Mouse (Mus musculus) forebrain, embryonic 15.5 days (tissue): ENCODE measurements around the gene Tsga13. TPM values are rescaled to one million over a fixed set of nuclear protein-coding genes. Genes with fewer than 3 reads are reported as not detected.

Experiments
- ATAC-seq: fragments of 200-750 bp; cut with Nextera tagmentation; replicated peaks from 2 replicates; pipeline ENCODE4 v1.8.0; 2017; ENCODE audit warnings: mild to moderate bottlenecking, moderate TSS enrichment, moderate library complexity
- H3K27ac ChIP-seq: fragments of 300-500 bp; sonication (generic); replicated peaks from 2 replicates; pipeline ENCODE4 v1.5.1; 2015; ENCODE audit warnings: mild to moderate bottlenecking, inconsistent platforms
- H3K27me3 ChIP-seq: fragments of 300-500 bp; sonication (generic); 2 replicates; pipeline ENCODE4 v1.6.1; 2015; ENCODE audit warnings: inconsistent platforms
- H3K36me3 ChIP-seq: fragments of 300-500 bp; sonication (generic); 2 replicates; pipeline ENCODE4 v1.6.1; 2015; ENCODE audit warnings: mild to moderate bottlenecking, inconsistent platforms
- H3K4me1 ChIP-seq: fragments of 300-500 bp; sonication (generic); 2 replicates; pipeline ENCODE4 v1.6.1; 2015; ENCODE audit warnings: inconsistent platforms
- H3K4me2 ChIP-seq: fragments of 300-500 bp; sonication (generic); replicated peaks from 2 replicates; pipeline ENCODE4 v1.6.1; 2015; ENCODE audit warnings: mild to moderate bottlenecking, inconsistent platforms
- H3K4me3 ChIP-seq: fragments of 300-500 bp; sonication (generic); 2 replicates; pipeline ENCODE4 v1.5.1; 2015; ENCODE audit warnings: mild to moderate bottlenecking, inconsistent platforms
- H3K9ac ChIP-seq: fragments of 300-500 bp; sonication (generic); replicated peaks from 2 replicates; pipeline ENCODE4 v1.6.1; 2015; ENCODE audit warnings: mild to moderate bottlenecking, inconsistent platforms
- H3K9me3 ChIP-seq: fragments of 300-500 bp; sonication (generic); 2 replicates; pipeline ENCODE4 v1.6.1; 2016; ENCODE audit warnings: inconsistent platforms
- WGBS: fragments of 180-500 bp; shearing (Covaris S2); methylation state at CpG from one replicate; pipeline ENCODE4 v1.1.7; 2015; ENCODE audit warnings: mixed read lengths; 5-methylcytosine and 5-hydroxymethylcytosine counted together
- polyA plus RNA-seq: library from polyadenylated mRNA; unstranded; fragments of >200 nt; fragmentation: Nextera tagmentation; extraction: Ambion mirVana; gene quantifications from 2 replicates; pipeline ENCODE4 v1.2.1, GENCODE M21; 2015

Tsga13 gene
- polyA plus RNA-seq, 1 experiment from 2014 or later: 0.51 TPM

GRCm38 (mm10) chr6:30896986-30897327, 18.4 kb downstream of the Tsga13 start:
- Histone ChIP-seq H3K9me3 (no peaks in the 10 kb centered on the region), H3K27ac (peak overlapping the region; percentile 99), H3K4me2 (peak overlapping the region; percentile 64), H3K36me3 (no peaks in the 10 kb centered on the region), H3K27me3 (no peaks in the 10 kb centered on the region), H3K4me1 (peaks cover 15% of the 10 kb centered on the region), H3K9ac (peak overlapping the region; percentile 90), H3K4me3 (peak overlapping the region; percentile 93)
- ATAC-seq: no peak
- WGBS: 17% methylated on average over 8 of the region's 8 CpGs

GRCm38 (mm10) chr6:30896195-30896985, 19.0 kb downstream of the Tsga13 start, which contains the start of gene Copg2:
TSS of gene Copg2 (minus strand) at chr6:30896794.
- Histone ChIP-seq H3K27me3 (no peaks in the 10 kb centered on the region), H3K36me3 (no peaks in the 10 kb centered on the region), H3K9ac (peak within 1 kb of the TSS; percentile 90), H3K4me2 (peak within 1 kb of the TSS; percentile 64), H3K9me3 (no peaks in the 10 kb centered on the region), H3K4me1 (peaks cover 15% of the 10 kb centered on the region), H3K27ac (peak within 1 kb of the TSS; percentile 99), H3K4me3 (peak within 1 kb of the TSS; percentile 93)
- peak; percentile 99 for ATAC-seq
- WGBS: under 1% methylated on average over 77 of the region's 83 CpGs

- H3K9me3 ChIP-seq: no peaks in the 10 kb centered on the region
- no peaks in the 10 kb centered on the region for H3K36me3 ChIP-seq
- no peak for ATAC-seq
- H3K9ac ChIP-seq: peak overlapping the region; percentile 90
- no peaks in the 10 kb centered on the region for H3K27me3 ChIP-seq
- 21% methylated on average over 3 of the region's 3 CpGs for WGBS
- peaks cover 15% of the 10 kb centered on the region for H3K4me1 ChIP-seq
- H3K27ac ChIP-seq: peak overlapping the region; percentile 99
- peak overlapping the region; percentile 64 for H3K4me2 ChIP-seq
- H3K4me3 ChIP-seq: peak overlapping the region; percentile 93
These were observed 19.6 kb downstream of the Tsga13 start for GRCm38 (mm10) chr6:30895819-30896194.

- ATAC-seq: no peak
- Histone ChIP-seq H3K9ac (no peak overlapping the region), H3K4me1 (peaks cover 15% of the 10 kb centered on the region), H3K36me3 (peaks cover 8% of the 10 kb centered on the region), H3K27me3 (no peaks in the 10 kb centered on the region), H3K4me2 (no peak overlapping the region), H3K27ac (no peak overlapping the region), H3K9me3 (no peaks in the 10 kb centered on the region), H3K4me3 (no peak overlapping the region)
- 90% methylated on average over 4 of the region's 4 CpGs for WGBS
These were observed 22.3 kb downstream of the Tsga13 start for GRCm38 (mm10) chr6:30893081-30893480.

- Histone ChIP-seq H3K9me3 (no peaks in the 10 kb centered on the region), H3K4me1 (peaks cover 11% of the 10 kb centered on the region), H3K27me3 (no peaks in the 10 kb centered on the region), H3K27ac (no peak overlapping the region), H3K36me3 (peaks cover 10% of the 10 kb centered on the region), H3K9ac (no peak overlapping the region), H3K4me2 (no peak overlapping the region), H3K4me3 (no peak overlapping the region)
- no peak for ATAC-seq
These were observed 23.6 kb downstream of the Tsga13 start for GRCm38 (mm10) chr6:30891761-30892160.

GRCm38 (mm10) chr6:30884856-30885255, 30.5 kb downstream of the Tsga13 start:
- ATAC-seq: no peak
- Histone ChIP-seq H3K4me3 (no peak overlapping the region), H3K27ac (no peak overlapping the region), H3K36me3 (peaks cover 28% of the 10 kb centered on the region), H3K9ac (no peak overlapping the region), H3K4me2 (no peak overlapping the region), H3K9me3 (no peaks in the 10 kb centered on the region), H3K27me3 (no peaks in the 10 kb centered on the region), H3K4me1 (no peaks in the 10 kb centered on the region)
- 90% methylated on average over 3 of the region's 3 CpGs for WGBS

- H3K9ac ChIP-seq: no peak overlapping the region
- H3K27me3 ChIP-seq: no peaks in the 10 kb centered on the region
- no peaks in the 10 kb centered on the region for H3K4me1 ChIP-seq
- 69% methylated on average over 4 of the region's 4 CpGs for WGBS
- peaks cover 20% of the 10 kb centered on the region for H3K36me3 ChIP-seq
- no peak overlapping the region for H3K4me3 ChIP-seq
- no peaks in the 10 kb centered on the region for H3K9me3 ChIP-seq
- H3K27ac ChIP-seq: no peak overlapping the region
- H3K4me2 ChIP-seq: no peak overlapping the region
- ATAC-seq: no peak
These were observed 31.9 kb downstream of the Tsga13 start for GRCm38 (mm10) chr6:30883491-30883890.

- no peaks in the 10 kb centered on the region for H3K4me1 ChIP-seq
- ATAC-seq: no peak
- H3K9ac ChIP-seq: no peak overlapping the region
- H3K36me3 ChIP-seq: peaks cover 5% of the 10 kb centered on the region
- H3K27ac ChIP-seq: no peak overlapping the region
- no peak overlapping the region for H3K4me2 ChIP-seq
- H3K4me3 ChIP-seq: no peak overlapping the region
- H3K27me3 ChIP-seq: no peaks in the 10 kb centered on the region
- H3K9me3 ChIP-seq: no peaks in the 10 kb centered on the region
These were observed 38.7 kb downstream of the Tsga13 start for GRCm38 (mm10) chr6:30876661-30877060.

GRCm38 (mm10) chr6:30866501-30866900, 48.9 kb downstream of the Tsga13 start:
- Histone ChIP-seq H3K4me1 (no peaks in the 10 kb centered on the region), H3K9ac (no peak overlapping the region), H3K4me2 (no peak overlapping the region), H3K27ac (no peak overlapping the region), H3K27me3 (no peaks in the 10 kb centered on the region), H3K36me3 (no peaks in the 10 kb centered on the region), H3K4me3 (no peak overlapping the region), H3K9me3 (no peaks in the 10 kb centered on the region)
- ATAC-seq: no peak
- WGBS: 97% methylated on average over 1 of the region's 1 CpGs

- H3K27me3 ChIP-seq: no peaks in the 10 kb centered on the region
- WGBS: 86% methylated on average over 3 of the region's 3 CpGs
These were observed 50.2 kb downstream of the Tsga13 start for GRCm38 (mm10) chr6:30865031-30865678.

GRCm38 (mm10) chr6:30855956-30856355, 59.4 kb downstream of the Tsga13 start:
- ATAC-seq: no peak
- H3K27me3 ChIP-seq: no peaks in the 10 kb centered on the region
- H3K4me3 ChIP-seq: no peak overlapping the region
- H3K9me3 ChIP-seq: no peaks in the 10 kb centered on the region
- no peaks in the 10 kb centered on the region for H3K4me1 ChIP-seq
- no peak overlapping the region for H3K27ac ChIP-seq
- no peak overlapping the region for H3K4me2 ChIP-seq
- peaks cover 12% of the 10 kb centered on the region for H3K36me3 ChIP-seq
- no peak overlapping the region for H3K9ac ChIP-seq
- 99% methylated on average over 7 of the region's 7 CpGs for WGBS

More at GRCm38 (mm10) chr6:30865031-30865678, 50.2 kb downstream of the Tsga13 start:
- Histone ChIP-seq H3K9me3 (no peaks in the 10 kb centered on the region), H3K36me3 (no peaks in the 10 kb centered on the region), H3K27ac (no peak overlapping the region), H3K9ac (no peak overlapping the region), H3K4me3 (no peak overlapping the region), H3K4me2 (no peak overlapping the region), H3K4me1 (no peaks in the 10 kb centered on the region)
- ATAC-seq: no peak

GRCm38 (mm10) chr6:30855205-30855604, 60.2 kb downstream of the Tsga13 start:
- no peak overlapping the region for H3K4me2 ChIP-seq
- no peaks in the 10 kb centered on the region for H3K4me1 ChIP-seq
- WGBS: 94% methylated on average over 2 of the region's 2 CpGs
- H3K27me3 ChIP-seq: no peaks in the 10 kb centered on the region
- no peak overlapping the region for H3K9ac ChIP-seq
- no peak overlapping the region for H3K4me3 ChIP-seq
- no peak overlapping the region for H3K27ac ChIP-seq
- no peak for ATAC-seq
- H3K36me3 ChIP-seq: peaks cover 12% of the 10 kb centered on the region
- no peaks in the 10 kb centered on the region for H3K9me3 ChIP-seq
